Mouse (Mus musculus) forebrain, embryonic 15.5 days (tissue): ENCODE data around the gene Olfr983. TPM values are rescaled to one million over a fixed set of nuclear protein-coding genes. Genes with fewer than 3 reads are reported as not detected.

Experiments used
- polyA plus RNA-seq: library from polyadenylated mRNA; unstranded; fragments of >200 nt; fragmentation: Nextera tagmentation; extraction: Ambion mirVana; gene quantifications from 2 replicates; pipeline ENCODE4 v1.2.1, GENCODE M21; 2015

Gene Olfr983
- polyA plus RNA-seq, 1 experiment from 2014 or later = not detected

Other genes starting within 250 kb of the Olfr983 start
- gene Olfr972, start 227.2 kb downstream of the Olfr983 start, polyA plus RNA-seq = not detected in 2 replicates
- gene Olfr229, start 186.3 kb downstream of the Olfr983 start, polyA plus RNA-seq = not detected in 2 replicates
- not detected in 2 replicates for gene Olfr974, start 156.1 kb downstream of the Olfr983 start, polyA plus RNA-seq
- not detected in 2 replicates for gene Olfr975, start 141.5 kb downstream of the Olfr983 start, polyA plus RNA-seq
- gene Olfr976, start 132.5 kb downstream of the Olfr983 start, polyA plus RNA-seq = not detected in 2 replicates
- not detected in 2 replicates for gene Olfr978, start 101.5 kb downstream of the Olfr983 start, polyA plus RNA-seq
- gene Olfr979, start 90.1 kb downstream of the Olfr983 start, polyA plus RNA-seq = not detected in 2 replicates
- not detected in 2 replicates for gene Olfr980, start 84.0 kb downstream of the Olfr983 start, polyA plus RNA-seq
- gene Olfr981, start 72.1 kb downstream of the Olfr983 start, polyA plus RNA-seq = not detected in 2 replicates
- not detected in 2 replicates for gene Olfr982, start 19.8 kb downstream of the Olfr983 start, polyA plus RNA-seq
- gene Olfr984, start 20.6 kb upstream of the Olfr983 start, polyA plus RNA-seq = not detected in 2 replicates
- not detected in 2 replicates for gene Olfr985, start 36.6 kb upstream of the Olfr983 start, polyA plus RNA-seq
- not detected in 2 replicates for gene Tmem225, start 54.5 kb upstream of the Olfr983 start, polyA plus RNA-seq
- gene Olfr986, start 87.3 kb upstream of the Olfr983 start, polyA plus RNA-seq = not detected in 2 replicates
- 9.9 and 10.8 TPM in 2 replicates for gene Zfp202, start 98.7 kb upstream of the Olfr983 start, polyA plus RNA-seq
- gene Scn3b, start 175.6 kb upstream of the Olfr983 start, polyA plus RNA-seq = 89.7 and 90.5 TPM in 2 replicates